Mouse (Mus musculus) limb, embryonic 14.5 days (tissue): Measurements from ENCODE around the gene Cradd. TPM values are rescaled to one million over a fixed set of nuclear protein-coding genes. Genes with fewer than 3 reads are reported as not detected.

Experiments
- ATAC-seq: fragments of 200-750 bp; cut with Nextera tagmentation; 2 replicates; pipeline ENCODE4 v1.8.0; 2017; ENCODE audit warnings: low read depth, moderate number of reproducible peaks, moderate TSS enrichment; ENCODE audit not compliant: low FRiP score
- DNase-seq: peaks from one replicate; pipeline ENCODE4 v3.0.0-alpha.2; 2015; ENCODE audit warnings: low spot score
- H3K27ac ChIP-seq: fragments of 300-500 bp; sonication (generic); replicated peaks from 2 replicates; pipeline ENCODE4 v1.5.1; 2014; ENCODE audit warnings: low read depth, mild to moderate bottlenecking, low read length, moderate library complexity, mixed read lengths
- H3K27me3 ChIP-seq: fragments of 300-500 bp; sonication (generic); 2 replicates; pipeline ENCODE4 v1.6.1; 2014; ENCODE audit warnings: low read length, mixed read lengths; ENCODE audit not compliant: control insufficient read depth, insufficient read depth
- H3K36me3 ChIP-seq: fragments of 300-500 bp; sonication (generic); 2 replicates; pipeline ENCODE4 v1.6.1; 2014; ENCODE audit warnings: mild to moderate bottlenecking, low read length, moderate library complexity, mixed read lengths; ENCODE audit not compliant: control insufficient read depth, insufficient read depth
- H3K4me1 ChIP-seq: fragments of 300-500 bp; sonication (generic); 2 replicates; pipeline ENCODE4 v1.6.1; 2014; ENCODE audit warnings: antibody characterized with exemption, low read length, mixed read lengths; ENCODE audit not compliant: control insufficient read depth, insufficient read depth
- H3K4me2 ChIP-seq: fragments of 300-500 bp; sonication (generic); replicated peaks from 2 replicates; pipeline ENCODE4 v1.6.1; 2014; ENCODE audit warnings: low read depth, mild to moderate bottlenecking, low read length, moderate library complexity; ENCODE audit not compliant: severe bottlenecking
- H3K4me3 ChIP-seq: fragments of 300-500 bp; sonication (generic); replicated peaks from 2 replicates; pipeline ENCODE4 v1.5.1; 2014; ENCODE audit warnings: low read length
- H3K9ac ChIP-seq: fragments of 300-500 bp; sonication (generic); 2 replicates; pipeline ENCODE4 v1.6.1; 2014; ENCODE audit warnings: mild to moderate bottlenecking, low read depth, low read length, moderate library complexity; ENCODE audit not compliant: severe bottlenecking
- H3K9me3 ChIP-seq: fragments of 300-500 bp; sonication (generic); 2 replicates; pipeline ENCODE4 v1.6.1; 2016; ENCODE audit warnings: low read length; ENCODE audit not compliant: control insufficient read depth
- POLR2A ChIP-seq: fragments of 200-500 bp; IDR thresholded peaks from 2 replicates; pipeline ENCODE4 v1.8.0; 2012; ENCODE audit warnings: inconsistent platforms, mild to moderate bottlenecking, moderate library complexity, borderline replicate concordance; ENCODE audit not compliant: insufficient read depth, insufficient read length; ENCODE audit errors: extremely low read depth
- WGBS: fragments of 180-500 bp; shearing (Covaris S2); extraction: QIAGEN DNeasy Blood & Tissue Kit; methylation state at CpG from one replicate; pipeline ENCODE4 v1.1.7; 2014; 5-methylcytosine and 5-hydroxymethylcytosine counted together
- polyA plus RNA-seq, 2 experiments: library from polyadenylated mRNA; depleted of rRNA in 1 of 2; stranded (reverse) in 1 of 2; unstranded in 1 of 2; fragments of >200 nt; fragmentation: Nextera tagmentation in 1 of 2; extraction: Ambion mirVana in 1 of 2; gene quantifications; 2 replicates each; pipeline versions ENCODE4 v1.2.1 to v1.2.3; 2012 to 2014

The Cradd gene
- polyA plus RNA-seq, 2 experiments = 8.1 to 10.4 TPM

DNA sequence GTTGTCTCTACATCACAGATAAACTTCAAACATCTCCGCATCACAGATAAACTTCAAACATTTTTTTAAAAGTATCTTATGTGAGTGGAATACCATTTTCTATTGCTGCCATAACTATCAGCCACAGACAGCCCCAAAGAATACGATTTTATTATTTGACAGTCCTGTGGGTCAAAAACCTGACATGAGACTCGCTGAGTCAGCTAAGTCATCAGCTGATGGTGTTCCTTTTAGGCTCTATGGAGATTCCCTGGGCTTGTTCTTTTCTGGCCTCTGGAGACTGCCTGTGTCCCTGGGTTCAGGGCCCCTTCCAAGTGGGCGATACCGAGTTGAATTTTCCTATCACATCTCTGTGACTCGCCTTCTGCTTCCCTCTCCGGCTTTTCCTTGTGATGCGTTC, 112.3 kb downstream of the Cradd start:
- whole genome bisulfite sequencing = 90% methylated on average over 8 of the region's 8 CpGs
- H3K4me1 ChIP-seq = peaks cover 10% of the 10 kb centered on the region
- no peak overlapping the region for H3K4me2 ChIP-seq
- H3K36me3 ChIP-seq = no peaks in the 10 kb centered on the region
- no peak for DNase-seq
- no peak for ATAC-seq
- no peaks in the 10 kb centered on the region for H3K9me3 ChIP-seq
- no peak overlapping the region for H3K27ac ChIP-seq
- no peak overlapping the region for H3K9ac ChIP-seq
- H3K27me3 ChIP-seq = no peaks in the 10 kb centered on the region
- TF ChIP-seq POLR2A = no peak
- H3K4me3 ChIP-seq = no peak overlapping the region

DNA sequence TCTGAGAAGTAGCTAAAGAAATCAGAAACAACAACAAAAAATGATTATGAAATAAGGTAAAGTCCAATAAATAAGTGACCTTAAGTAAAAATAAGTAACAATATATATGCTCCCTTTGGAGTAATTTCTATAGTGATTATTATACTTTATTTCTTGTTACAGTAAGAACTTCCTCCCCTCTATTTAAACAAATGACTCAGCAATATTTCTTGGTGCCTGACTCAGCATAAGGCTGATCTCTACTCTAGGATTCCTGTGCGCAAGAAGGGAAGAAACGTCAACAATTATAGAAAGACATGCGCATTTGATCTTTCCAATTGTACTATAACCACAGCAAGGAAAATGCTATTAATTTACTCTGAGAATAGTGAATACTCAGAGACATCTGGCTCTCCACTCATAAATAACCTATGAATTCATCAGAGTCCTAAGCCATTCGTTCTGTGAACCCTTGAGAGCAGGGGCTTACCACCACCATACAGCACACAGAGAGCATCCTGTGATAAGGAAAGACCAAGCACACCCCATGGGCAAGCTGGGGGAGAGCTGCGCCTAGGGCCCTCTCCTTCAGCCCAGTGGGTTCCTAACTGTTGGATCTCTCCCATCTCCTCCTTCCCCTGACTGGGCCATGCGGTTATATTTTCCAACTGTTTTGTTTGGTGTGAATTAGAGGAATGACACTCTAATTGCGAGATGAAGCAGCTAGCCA, 113.1 kb downstream of the Cradd start:
- TF ChIP-seq POLR2A = no peak
- DNase-seq (no peak), ATAC-seq (no peak)
- Histone ChIP-seq H3K4me2 (no peak overlapping the region), H3K27ac (no peak overlapping the region), H3K4me3 (no peak overlapping the region), H3K27me3 (no peaks in the 10 kb centered on the region), H3K9ac (no peak overlapping the region), H3K36me3 (no peaks in the 10 kb centered on the region), H3K4me1 (peaks cover 10% of the 10 kb centered on the region), H3K9me3 (no peaks in the 10 kb centered on the region)
- 75% methylated on average over 7 of the region's 7 CpGs for WGBS

DNA sequence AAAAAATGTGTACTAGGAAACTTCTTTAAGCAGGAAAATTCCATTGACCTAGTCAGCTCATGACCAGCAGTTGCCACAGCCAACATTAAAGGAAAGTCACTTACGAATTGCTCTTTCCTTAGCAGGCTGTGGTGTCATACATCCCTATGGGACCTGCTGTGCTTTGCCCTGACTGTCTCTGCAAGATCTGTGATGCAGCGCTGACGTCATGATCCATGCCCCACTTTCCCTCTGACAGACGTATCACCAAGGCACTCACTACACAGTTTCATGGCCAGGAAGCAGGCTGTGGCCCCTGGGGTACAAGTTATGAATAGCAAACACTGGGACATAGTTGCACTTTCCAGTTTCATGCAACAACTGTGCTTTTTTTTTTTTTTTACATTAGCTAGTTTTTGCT, 113.8 kb downstream of the Cradd start:
- WGBS = 68% methylated on average over 4 of the region's 4 CpGs
- DNase-seq (no peak), ATAC-seq (no peak)
- Histone ChIP-seq H3K9me3 (no peaks in the 10 kb centered on the region), H3K4me2 (no peak overlapping the region), H3K36me3 (no peaks in the 10 kb centered on the region), H3K27me3 (no peaks in the 10 kb centered on the region), H3K27ac (no peak overlapping the region), H3K9ac (no peak overlapping the region), H3K4me3 (no peak overlapping the region), H3K4me1 (peaks cover 10% of the 10 kb centered on the region)
- no peak for TF ChIP-seq POLR2A

DNA sequence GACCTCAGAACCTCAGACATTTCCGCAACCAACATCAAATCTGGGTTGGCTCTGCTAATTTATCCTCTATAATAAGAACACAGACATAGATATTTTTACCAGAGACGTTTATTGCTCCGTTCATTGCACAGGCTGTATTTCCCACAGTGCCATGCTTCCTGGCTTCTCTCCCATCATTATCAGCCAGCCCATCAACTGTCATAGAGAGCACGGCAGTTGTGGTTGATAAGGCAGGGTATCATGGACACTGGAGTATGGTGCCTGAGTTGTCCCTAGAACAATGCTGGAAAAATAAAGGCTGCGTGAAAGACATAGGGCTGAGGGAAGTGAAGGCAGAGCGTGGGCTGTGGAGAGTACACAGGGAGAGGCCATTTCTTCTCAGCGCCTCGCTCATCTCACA, 116.5 kb downstream of the Cradd start:
- H3K4me1 ChIP-seq = peaks cover 8% of the 10 kb centered on the region; the same call in 1 of the 2 replicates
- TF ChIP-seq POLR2A = no peak
- H3K9ac ChIP-seq = no peak overlapping the region
- no peak overlapping the region for H3K27ac ChIP-seq
- H3K9me3 ChIP-seq = no peaks in the 10 kb centered on the region
- no peak overlapping the region for H3K4me3 ChIP-seq
- no peaks in the 10 kb centered on the region for H3K36me3 ChIP-seq
- ATAC-seq (no peak), DNase-seq (no peak)
- H3K27me3 ChIP-seq = no peaks in the 10 kb centered on the region
- WGBS = 91% methylated on average over 8 of the region's 8 CpGs
- H3K4me2 ChIP-seq = no peak overlapping the region

DNA sequence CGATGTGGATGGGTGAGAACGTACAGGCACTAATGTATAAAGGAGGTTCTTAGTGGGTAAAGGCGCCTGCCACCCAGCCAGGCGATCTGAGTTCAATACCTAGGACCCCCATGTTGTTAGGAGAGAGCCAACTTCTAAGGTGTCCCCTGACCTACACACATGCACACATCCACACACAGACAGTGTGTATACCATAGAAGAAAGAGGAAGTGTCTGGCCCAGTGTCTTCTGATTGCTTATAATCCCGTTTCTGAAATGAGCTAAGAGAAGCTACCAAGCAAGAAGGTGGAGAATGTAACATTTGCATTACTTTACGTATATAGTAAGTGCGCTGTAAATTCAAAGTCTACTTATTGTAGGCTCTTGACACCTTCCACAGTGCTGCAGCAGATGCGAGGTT, 122.4 kb downstream of the Cradd start:
- Histone ChIP-seq H3K9ac (no peak overlapping the region), H3K4me1 (peaks cover 12% of the 10 kb centered on the region; the same call in 1 of the 2 replicates), H3K4me2 (no peak overlapping the region), H3K27me3 (no peaks in the 10 kb centered on the region), H3K9me3 (no peaks in the 10 kb centered on the region), H3K36me3 (peaks cover 2% of the 10 kb centered on the region; the same call in 1 of the 2 replicates), H3K4me3 (no peak overlapping the region), H3K27ac (no peak overlapping the region)
- no peak for DNase-seq
- ATAC-seq = no peak
- TF ChIP-seq POLR2A = no peak
- WGBS = 80% methylated on average over 8 of the region's 8 CpGs
